In the genomic region with DNA sequence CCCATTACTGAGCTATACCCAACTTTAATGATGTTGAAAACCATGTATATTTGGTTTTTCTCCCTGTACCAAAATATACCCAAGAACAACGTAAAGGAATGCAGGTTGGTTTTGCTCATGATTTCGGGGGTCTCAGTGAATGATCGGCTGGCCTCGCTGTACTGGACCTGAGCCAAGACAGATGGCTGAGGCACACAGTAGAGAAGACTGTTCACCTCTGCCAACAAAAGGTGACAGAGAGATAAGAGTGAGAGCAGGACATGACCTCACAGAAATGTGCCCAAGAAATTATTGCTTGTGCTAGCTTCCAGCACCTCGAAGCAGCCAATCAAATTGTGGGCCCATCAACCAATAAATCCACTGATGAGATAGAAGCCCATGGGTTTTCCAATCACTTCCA, we compare ENCODE assay signal across 17 mouse cellular contexts.
"Had no signal": no experiment of that assay in that cellular context is flagged by ENCODE, and none has a peak within 500 bp of the region (broad histone marks: within the 10 kb centered on the region; RNA-seq: fewer than 3 reads in every experiment).

No protein-coding gene starts in this region.

- H3K36me3 ChIP-seq: limb, embryonic 13.5 days; liver, embryonic 12.5 days; liver, embryonic 15.5 days had no signal

- H3K27me3 ChIP-seq: limb, embryonic 13.5 days; liver, embryonic 12.5 days; liver, embryonic 15.5 days; neural tube, embryonic 12.5 days had no signal

- ATAC-seq: liver, embryonic 12.5 days had no signal

- H3K4me1 ChIP-seq: liver, embryonic 12.5 days; liver, embryonic 15.5 days; neural tube, embryonic 12.5 days had no signal

- H3K4me2 ChIP-seq: limb, embryonic 13.5 days; liver, embryonic 12.5 days; liver, embryonic 15.5 days; neural tube, embryonic 12.5 days had no signal

- DNase-seq: kidney, adult 2 months; kidney, postnatal 25 days; layer of hippocampus, adult 9-11 months; liver; lung, adult 18-20 months; lung, postnatal 14 days; lung, postnatal 4 days; midbrain, embryonic 14.5 days; thymus, adult 18-20 months; thymus, postnatal 36 days had no signal

- H3K9me3 ChIP-seq: limb, embryonic 10.5 days; liver, embryonic 12.5 days; liver, embryonic 15.5 days had no signal

- H3K27ac ChIP-seq: kidney, postnatal 0 days; limb, embryonic 10.5 days; liver, embryonic 12.5 days; liver, embryonic 15.5 days; neural tube, embryonic 12.5 days had no signal

- H3K4me3 ChIP-seq: layer of hippocampus, adult 2 months; limb, embryonic 10.5 days; limb, embryonic 13.5 days; liver, embryonic 12.5 days; liver, embryonic 15.5 days; neural tube, embryonic 12.5 days had no signal

- H3K9ac ChIP-seq: limb, embryonic 13.5 days; liver, embryonic 12.5 days; liver, embryonic 15.5 days; neural tube, embryonic 12.5 days had no signal
